Mouse (Mus musculus) olfactory bulb, adult 2 months (tissue): ENCODE measurements at regions not wholly inside any gene's neighbourhood (a gene's known extent, or its start where the extent isn't known, plus 50 kb on each side); places are given as distances from the start of the nearest gene placed in this dataset.

Experiments used
- H3K27ac ChIP-seq: fragments of 200-500 bp; 2 replicates; pipeline ENCODE4 v1.5.1; 2012; ENCODE audit warnings: low read depth, low read length; ENCODE audit not compliant: insufficient read depth
- H3K4me1 ChIP-seq: fragments of 200-500 bp; 2 replicates; pipeline ENCODE4 v1.6.1; 2012; ENCODE audit warnings: low read length; ENCODE audit not compliant: control insufficient read depth, insufficient read depth
- H3K4me3 ChIP-seq: fragments of 200-500 bp; 2 replicates; pipeline ENCODE4 v1.5.1; 2012; ENCODE audit warnings: mild to moderate bottlenecking, low read depth, low read length, moderate library complexity; ENCODE audit not compliant: insufficient read depth
- CTCF ChIP-seq: fragments of 200-500 bp; IDR thresholded peaks from 2 replicates; pipeline ENCODE4 v1.5.1; 2012; ENCODE audit warnings: low read depth, mild to moderate bottlenecking, low read length, moderate library complexity; ENCODE audit not compliant: insufficient read depth
- POLR2A ChIP-seq: fragments of 200-500 bp; IDR thresholded peaks from 2 replicates; pipeline ENCODE4 v1.6.1; 2012; ENCODE audit warnings: mild to moderate bottlenecking, low read depth, low read length, moderate library complexity; ENCODE audit not compliant: insufficient read depth
- WGBS: fragments of 180-500 bp; shearing (Covaris S2); methylation state at CpG from one replicate; pipeline ENCODE4 v1.1.7; 2018; 5-methylcytosine and 5-hydroxymethylcytosine counted together

DNA sequence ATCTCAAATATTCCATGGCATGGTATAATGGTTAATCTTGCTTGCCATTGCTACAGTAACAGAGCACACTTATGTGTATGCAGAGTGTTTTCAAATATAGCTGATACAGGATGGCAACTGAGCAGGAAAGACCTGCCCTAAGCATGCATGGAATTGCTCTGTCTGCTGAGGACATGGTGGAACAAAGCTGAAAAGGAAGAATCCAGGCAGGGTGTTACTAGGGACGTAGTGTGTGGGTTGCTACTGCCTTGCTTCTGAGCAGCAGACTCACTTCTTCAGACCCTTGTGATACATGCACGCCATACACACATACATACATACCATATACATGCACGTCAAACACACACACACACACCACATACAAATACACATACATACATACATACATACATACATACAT lies 84.1 kb upstream of the Plekhg1 start:
- Histone ChIP-seq H3K27ac (no peak overlapping the region), H3K4me3 (no peak overlapping the region), H3K4me1 (no peaks in the 10 kb centered on the region)
- no peak for TF ChIP-seq POLR2A
- 95% methylated on average over 3 of the region's 3 CpGs for WGBS

DNA sequence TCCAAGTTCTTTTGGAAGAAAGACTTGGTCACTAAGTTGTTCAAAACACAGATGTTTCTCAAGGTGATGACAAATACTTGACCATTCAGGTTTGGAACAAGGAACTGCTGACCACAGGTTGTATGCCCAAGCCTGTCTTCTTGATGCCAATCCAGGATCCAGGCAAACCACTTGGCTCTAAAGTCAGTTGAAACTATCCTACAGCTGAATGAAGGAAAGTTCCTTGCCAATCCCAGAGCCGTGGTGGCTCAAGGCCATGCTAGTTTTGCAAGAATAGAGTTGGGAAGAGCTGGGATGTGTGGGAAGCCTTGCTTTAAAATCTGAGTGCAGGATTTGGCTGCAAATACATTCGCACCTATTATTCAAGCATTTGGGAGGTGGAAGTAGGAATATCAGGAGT lies 78.0 kb upstream of the Plekhg1 start:
- Histone ChIP-seq H3K4me1 (no peaks in the 10 kb centered on the region), H3K4me3 (no peak overlapping the region), H3K27ac (no peak overlapping the region)
- WGBS = 91% methylated on average over 2 of the region's 2 CpGs
- no peak for TF ChIP-seq CTCF
- no peak for TF ChIP-seq POLR2A

DNA sequence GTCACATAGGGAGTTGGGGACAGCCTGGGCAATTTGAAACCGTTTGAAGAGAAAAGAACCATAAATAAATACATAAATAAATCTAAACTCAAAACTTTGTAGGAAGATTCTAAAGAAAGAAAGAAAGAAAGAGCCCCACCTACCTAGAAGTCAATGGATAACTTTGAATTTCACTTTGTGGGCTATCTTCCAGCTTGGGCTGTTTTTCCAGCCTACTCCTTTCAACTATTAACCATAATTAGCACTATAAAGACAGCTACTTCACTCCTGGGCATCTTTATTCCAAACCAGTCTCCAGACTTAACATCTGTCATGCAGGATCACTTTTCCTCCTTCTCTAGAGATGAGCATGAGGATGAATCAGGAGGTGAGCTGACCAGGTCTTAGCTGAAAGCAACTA lies 77.6 kb upstream of the Plekhg1 start:
- 87% methylated on average over 1 of the region's 1 CpGs for WGBS
- Histone ChIP-seq H3K4me1 (no peaks in the 10 kb centered on the region), H3K4me3 (no peak overlapping the region), H3K27ac (no peak overlapping the region)
- TF ChIP-seq CTCF (no peak), POLR2A (no peak)

DNA sequence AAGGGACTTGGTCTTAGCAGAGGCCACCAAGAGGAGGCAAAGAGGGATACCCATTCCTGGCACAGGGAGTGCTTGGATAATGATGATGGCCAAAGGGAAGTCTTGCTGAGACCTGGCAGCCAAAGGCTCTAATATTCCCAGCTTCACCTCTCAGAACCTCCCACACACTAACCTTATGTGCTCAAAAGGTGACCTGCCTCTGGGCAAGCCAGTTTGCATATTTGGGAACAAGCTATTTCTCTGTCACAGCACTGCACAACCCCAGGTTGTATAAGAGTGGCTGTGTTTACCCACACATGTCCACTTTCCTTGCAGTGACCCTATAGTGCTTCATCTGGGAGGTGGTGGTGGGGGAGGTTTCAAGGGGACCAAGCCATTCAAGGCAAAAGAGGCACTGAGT lies 76.9 kb upstream of the Plekhg1 start:
- no peak overlapping the region for H3K4me3 ChIP-seq
- TF ChIP-seq POLR2A (no peak), CTCF (no peak)
- H3K4me1 ChIP-seq = no peaks in the 10 kb centered on the region
- no peak overlapping the region for H3K27ac ChIP-seq

DNA sequence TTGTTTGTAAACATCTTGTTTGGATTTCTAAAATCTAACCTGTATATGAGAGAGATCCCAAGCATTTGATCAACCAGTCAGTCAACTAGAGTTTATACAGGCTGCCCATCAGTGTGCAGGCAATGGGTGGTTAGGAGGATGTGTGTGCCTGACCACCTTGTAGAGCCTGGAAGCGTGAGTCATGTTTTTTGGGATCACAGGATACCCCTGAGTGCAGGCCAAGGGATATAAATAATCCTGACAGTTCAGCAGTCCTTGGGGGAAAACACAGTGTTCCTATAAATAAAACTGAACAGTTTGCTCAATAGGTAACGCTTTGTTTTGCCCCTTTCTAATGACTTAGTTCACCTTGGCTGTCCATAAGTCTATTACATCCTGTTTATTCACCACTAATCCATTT lies 55.7 kb upstream of the Plekhg1 start:
- H3K4me3 ChIP-seq = no peak overlapping the region
- TF ChIP-seq CTCF (no peak), POLR2A (no peak)
- H3K4me1 ChIP-seq = no peaks in the 10 kb centered on the region
- WGBS = 94% methylated on average over 2 of the region's 2 CpGs
- H3K27ac ChIP-seq = no peak overlapping the region
